Mouse (Mus musculus): Measurements from ENCODE around the gene Pdhx. TPM values are rescaled to one million over a fixed set of nuclear protein-coding genes. Genes with fewer than 3 reads are reported as not detected.

Gene Pdhx
- total RNA-seq, 2 experiments from 2014 or later, result 69.0 to 104 TPM

DNA sequence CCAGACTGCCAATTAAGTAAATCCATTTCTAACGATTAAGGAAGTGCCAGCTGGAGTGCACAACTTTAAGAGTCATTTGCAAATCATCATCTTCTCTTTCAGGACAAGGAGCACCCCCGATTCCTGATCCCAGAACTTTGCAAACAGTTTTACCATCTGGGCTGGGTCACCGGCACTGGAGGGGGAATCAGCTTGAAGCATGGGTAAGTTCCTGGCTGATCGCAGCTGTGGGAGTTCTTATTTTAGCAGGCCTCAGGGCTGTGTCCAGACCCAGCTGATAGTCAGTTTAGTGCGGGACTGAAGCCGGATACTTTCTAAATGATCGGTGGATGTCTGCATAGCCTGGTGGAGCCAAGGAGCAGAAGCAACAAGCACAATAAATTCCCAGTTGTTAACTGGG is 9.5 kb upstream of the Pdhx start:
- Histone ChIP-seq H3K4me3 (0 out of 2 replicates have a peak overlapping the region, but pooled peaks have one; percentile 7), H3K27ac (peak overlapping the region; percentile 61)
- peak; percentile 27 for DNase-seq
- TF ChIP-seq CTCF (IDR thresholded peaks at IDR 0.05), result no peak
- intact Hi-C loops (cut with DNase I), result loop anchor here (5.0 kb wide), 2 partner anchors 344 to 401 kb away; no protein-coding TSS in a partner anchor

DNA sequence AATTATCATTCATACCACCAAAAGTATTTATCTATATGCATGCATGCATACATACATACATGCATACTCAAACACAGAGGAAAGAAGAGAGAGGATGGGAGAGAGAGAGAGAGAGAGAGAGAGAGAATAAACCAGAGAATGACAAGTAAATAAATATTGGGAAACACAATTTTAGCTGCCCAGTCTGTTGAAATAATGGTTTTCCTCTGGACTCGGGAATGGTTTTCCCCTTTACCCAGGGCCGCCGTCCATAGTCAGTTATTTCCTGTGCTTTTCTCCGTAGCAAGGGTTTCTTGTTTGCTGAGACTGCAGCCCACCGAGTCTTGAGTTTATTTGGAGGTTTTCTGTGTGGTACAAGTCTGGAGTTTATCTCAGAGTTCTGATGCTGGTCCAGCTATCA is 8.4 kb upstream of the Pdhx start:
- H3K27ac ChIP-seq, result 0 out of 2 replicates have a peak overlapping the region, but pooled peaks have one; percentile 4
- TF ChIP-seq CTCF (IDR thresholded peaks at IDR 0.05), result no peak
- no peak overlapping the region for H3K4me3 ChIP-seq
- no peak for DNase-seq
- intact Hi-C loops (cut with DNase I), result loop anchor here (5.0 kb wide), 2 partner anchors 346 to 399 kb away; no protein-coding TSS in a partner anchor

DNA sequence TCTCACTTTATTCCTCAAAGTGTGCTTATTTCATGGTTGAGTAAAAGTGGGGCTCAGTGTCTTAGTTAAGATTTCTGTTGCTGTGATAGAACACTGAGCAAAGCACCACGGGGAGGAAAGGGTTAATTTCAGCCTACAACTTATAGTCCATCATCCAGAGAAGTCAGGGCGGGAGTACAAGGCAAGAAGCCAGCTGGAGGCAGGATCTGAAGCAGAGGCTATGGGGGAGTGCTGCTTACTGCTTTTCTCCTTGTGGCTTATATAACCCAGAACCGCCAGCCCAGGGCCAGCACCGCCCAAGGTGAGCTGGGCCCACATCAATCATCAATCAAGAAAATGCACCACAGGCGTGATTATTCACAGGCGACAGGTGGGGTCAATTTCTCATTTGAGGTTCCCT is 7.8 kb upstream of the Pdhx start:
- no peak for DNase-seq
- intact Hi-C loops (cut with DNase I), result loop anchor here (5.0 kb wide), 2 partner anchors 346 to 399 kb away; no protein-coding TSS in a partner anchor
- no peak overlapping the region; the same call in 1 of the 2 replicates for H3K27ac ChIP-seq
- no peak for TF ChIP-seq CTCF (IDR thresholded peaks at IDR 0.05)
- H3K4me3 ChIP-seq, result no peak overlapping the region

DNA sequence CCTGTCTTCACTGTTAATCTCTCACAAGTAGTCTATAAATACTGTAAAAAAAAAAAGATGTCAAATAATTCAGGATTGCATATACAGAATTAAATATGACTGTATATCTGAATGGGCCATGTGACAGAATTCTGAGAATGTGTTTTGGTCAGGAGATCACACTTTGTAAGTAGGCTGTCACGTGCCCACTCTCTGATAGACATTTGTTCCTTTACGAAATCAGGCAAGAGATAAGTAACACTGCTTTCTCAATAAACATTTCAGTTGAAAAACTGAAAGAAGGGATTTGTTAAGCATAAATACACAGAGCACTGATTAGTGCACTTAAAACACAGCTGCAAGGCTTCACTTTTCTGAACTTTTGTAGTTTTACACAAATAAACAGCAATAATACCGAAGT is 2.7 kb downstream of the Pdhx start:
- intact Hi-C loops (cut with DNase I), result no loop called here
- no peak for DNase-seq
- no peak overlapping the region for H3K4me3 ChIP-seq
- H3K27ac ChIP-seq, result no peak overlapping the region
- TF ChIP-seq CTCF (IDR thresholded peaks at IDR 0.05), result no peak

DNA sequence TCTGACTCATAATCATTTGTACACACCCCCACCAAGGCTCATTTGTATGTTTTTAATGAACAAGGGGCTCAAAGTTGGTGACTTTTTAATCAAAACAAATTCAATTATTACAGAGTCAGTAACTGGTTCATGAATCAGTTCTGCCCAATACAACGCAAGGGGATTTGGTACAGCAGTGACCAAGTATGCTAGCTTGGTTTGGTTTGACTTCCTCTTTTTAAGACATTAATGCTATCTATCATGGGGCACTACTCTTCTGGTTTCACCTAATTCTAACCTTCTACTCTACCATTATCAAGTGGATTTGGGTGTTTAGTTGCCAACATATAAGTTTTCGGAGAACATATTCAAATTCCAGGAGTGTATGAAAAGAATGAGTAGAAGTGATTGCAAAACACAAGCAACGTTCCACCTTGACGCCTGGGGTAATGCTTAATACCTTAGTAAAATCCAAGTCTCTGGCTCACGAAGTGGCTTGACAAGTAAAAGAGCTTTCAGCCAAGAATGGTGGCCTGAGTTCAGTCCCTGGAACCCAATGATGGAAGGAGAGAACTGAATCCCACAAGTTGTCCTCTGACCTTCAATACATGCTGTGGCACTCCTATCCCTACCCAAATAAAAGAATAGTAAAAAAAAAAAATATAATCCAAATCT is 3.4 kb downstream of the Pdhx start:
- intact Hi-C loops (cut with DNase I), result no loop called here
- TF ChIP-seq CTCF (IDR thresholded peaks at IDR 0.05), result no peak
- Histone ChIP-seq H3K27ac (no peak overlapping the region), H3K4me3 (no peak overlapping the region)
- DNase-seq, result no peak

DNA sequence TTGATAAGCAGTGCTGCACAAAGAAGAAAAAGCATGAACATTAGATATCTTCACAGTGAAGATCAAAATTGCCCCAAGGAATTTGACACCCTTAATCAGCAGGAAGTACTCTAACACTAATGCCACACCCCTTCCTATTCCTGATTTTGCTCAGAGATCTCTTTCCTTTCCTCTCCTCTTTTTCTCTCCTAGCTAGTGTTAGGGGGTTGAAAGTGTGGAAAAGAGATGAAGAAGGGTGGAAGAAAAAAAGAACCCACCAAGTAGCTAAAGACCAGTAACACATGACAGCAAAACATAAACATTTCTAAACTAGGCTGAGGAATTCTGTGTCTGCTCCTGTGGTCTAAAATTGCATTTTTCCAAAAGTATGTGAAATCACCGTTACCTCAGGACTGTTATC is 4.7 kb downstream of the Pdhx start:
- Histone ChIP-seq H3K27ac (no peak overlapping the region), H3K4me3 (no peak overlapping the region)
- no peak for DNase-seq
- intact Hi-C loops (cut with DNase I), result no loop called here
- no peak for TF ChIP-seq CTCF (IDR thresholded peaks at IDR 0.05)

DNA sequence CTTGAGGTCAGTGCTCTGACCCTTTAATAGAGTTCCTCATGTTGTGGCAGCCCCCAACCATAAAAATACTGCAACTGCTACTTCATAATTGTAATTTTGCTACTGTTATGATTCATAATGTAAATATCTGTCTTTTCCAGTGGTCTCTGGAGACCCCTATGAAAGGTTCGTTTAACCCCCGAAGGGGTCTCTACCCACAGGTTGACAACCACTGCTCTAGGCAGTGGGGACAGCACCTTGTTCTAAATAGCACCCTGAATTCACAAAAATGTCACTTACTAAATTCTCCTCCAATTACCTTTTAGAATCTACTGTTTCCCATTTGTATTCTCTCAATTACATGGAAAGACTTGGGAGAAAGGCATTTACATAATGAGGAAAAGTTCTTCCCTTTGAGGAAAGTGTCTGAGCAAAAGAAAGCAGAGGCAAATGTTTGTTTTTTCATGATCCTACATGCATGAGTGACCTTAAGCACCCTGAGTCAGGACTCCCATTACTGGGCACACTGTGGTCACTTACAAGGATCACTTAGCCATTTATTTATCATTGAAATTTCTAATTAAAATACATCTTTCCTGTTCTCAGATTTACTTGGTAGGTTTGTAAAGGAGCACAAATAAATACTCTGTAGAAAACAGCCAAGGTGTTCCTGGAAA is 5.6 kb downstream of the Pdhx start:
- Histone ChIP-seq H3K4me3 (no peak overlapping the region), H3K27ac (no peak overlapping the region)
- TF ChIP-seq CTCF (IDR thresholded peaks at IDR 0.05), result no peak
- intact Hi-C loops (cut with DNase I), result no loop called here
- no peak for DNase-seq

DNA sequence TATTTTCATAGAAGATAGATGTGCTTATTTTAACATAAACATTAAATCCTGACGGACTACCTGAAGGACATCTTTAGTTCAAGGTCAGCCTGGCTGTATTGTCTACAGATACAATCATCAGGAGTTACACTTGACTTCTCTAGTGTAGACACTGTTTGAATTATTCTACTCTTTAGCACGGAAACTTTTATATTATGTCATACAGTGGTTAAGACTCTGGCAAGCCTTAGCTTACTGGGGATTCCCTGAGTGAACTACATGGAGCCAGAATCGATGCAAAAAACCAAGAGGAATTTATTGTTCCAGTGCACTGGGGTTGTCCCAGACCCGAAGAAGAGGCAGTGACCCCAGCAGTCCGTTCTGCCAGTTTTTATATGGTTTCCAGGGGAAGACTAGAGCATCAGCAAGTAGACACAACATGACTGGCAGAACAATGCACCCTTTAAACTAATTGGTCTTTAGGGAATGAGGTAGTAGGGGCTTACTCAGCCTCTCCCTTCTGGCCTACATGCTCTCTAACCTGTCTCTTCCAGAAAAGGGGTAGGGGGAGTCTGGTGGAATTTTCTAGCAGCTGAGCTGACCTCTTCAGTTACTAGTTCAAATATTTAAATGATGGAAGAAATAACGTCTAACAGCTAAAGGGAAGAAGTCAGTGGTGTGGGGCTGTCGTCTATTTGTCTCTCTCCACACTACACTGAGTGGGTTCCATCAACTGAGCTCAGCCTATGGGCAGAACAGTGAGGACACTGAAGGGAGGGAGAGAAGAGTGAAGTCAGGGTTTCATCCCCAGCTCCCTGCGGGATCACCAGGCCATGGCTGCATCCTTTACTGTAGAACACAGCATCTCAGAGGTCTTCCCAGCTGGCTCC is 6.4 kb downstream of the Pdhx start:
- intact Hi-C loops (cut with DNase I), result no loop called here
- no peak for DNase-seq
- Histone ChIP-seq H3K4me3 (no peak overlapping the region), H3K27ac (no peak overlapping the region)
- no peak for TF ChIP-seq CTCF (IDR thresholded peaks at IDR 0.05)

DNA sequence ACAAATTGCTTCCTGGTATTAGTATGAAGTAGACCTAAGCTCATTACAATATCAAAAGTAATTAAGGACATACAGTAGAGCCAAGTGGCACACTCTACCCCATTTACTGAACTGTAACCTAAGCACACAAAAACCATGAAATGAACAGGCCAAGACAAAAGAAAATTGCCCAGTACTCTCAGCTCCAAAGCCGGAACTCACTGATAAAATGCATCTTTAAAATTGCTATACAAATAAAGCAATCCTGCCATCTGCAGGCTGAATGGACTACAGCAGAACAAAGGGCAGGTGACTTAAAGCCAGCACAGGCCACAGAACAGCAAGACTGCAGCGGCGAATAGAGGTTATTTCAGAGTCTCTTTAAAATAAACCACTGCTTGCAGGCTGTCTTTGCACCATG is 10.4 kb downstream of the Pdhx start:
- intact Hi-C loops (cut with DNase I), result loop anchor here (5.0 kb wide), 1 partner anchor 381 kb away; no protein-coding TSS in a partner anchor
- TF ChIP-seq CTCF (IDR thresholded peaks at IDR 0.05), result peak; percentile 67
- no peak overlapping the region for H3K4me3 ChIP-seq
- no peak overlapping the region for H3K27ac ChIP-seq
- no peak for DNase-seq

DNA sequence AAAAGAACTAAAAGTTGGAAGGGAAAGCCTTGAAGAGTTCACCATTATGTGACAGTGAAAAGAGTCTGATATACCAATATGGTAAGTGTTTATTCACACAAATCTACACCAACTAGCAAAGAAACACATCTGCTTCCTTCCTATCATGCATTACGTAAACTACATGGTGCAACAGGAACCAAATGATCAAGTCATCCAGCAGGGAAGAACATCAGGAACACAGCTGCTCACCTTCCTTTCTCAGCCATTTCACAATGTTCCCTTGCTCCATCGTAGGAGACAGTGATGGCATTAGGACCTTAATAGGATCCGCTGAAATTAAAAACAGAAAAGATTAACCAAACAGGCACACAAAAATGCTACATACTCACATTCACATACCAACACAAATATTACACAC is 15.0 kb downstream of the Pdhx start:
- no peak overlapping the region for H3K4me3 ChIP-seq
- intact Hi-C loops (cut with DNase I), result no loop called here
- DNase-seq, result no peak
- TF ChIP-seq CTCF (IDR thresholded peaks at IDR 0.05), result no peak
- no peak overlapping the region for H3K27ac ChIP-seq

DNA sequence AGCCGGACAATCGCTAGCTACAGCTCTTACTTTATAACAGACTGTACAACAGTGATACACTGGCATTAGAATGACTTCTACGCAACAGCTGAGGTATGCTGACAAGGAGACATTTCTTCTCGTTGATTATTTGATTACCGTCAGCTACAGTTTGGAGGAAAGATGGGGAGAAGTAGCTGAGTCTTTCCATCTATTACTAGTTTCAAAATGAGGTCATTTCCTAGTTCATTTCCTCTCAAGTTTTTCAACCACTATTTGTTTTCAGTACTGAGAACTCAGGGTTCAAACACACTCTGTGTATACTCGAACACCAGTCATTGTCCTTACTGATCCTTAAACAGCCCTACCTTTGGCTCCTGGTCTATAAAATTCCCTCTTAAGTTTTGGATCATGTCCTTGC is 17.5 kb downstream of the Pdhx start:
- intact Hi-C loops (cut with DNase I), result no loop called here
- Histone ChIP-seq H3K4me3 (no peak overlapping the region), H3K27ac (no peak overlapping the region)
- no peak for TF ChIP-seq CTCF (IDR thresholded peaks at IDR 0.05)
- DNase-seq, result no peak

DNA sequence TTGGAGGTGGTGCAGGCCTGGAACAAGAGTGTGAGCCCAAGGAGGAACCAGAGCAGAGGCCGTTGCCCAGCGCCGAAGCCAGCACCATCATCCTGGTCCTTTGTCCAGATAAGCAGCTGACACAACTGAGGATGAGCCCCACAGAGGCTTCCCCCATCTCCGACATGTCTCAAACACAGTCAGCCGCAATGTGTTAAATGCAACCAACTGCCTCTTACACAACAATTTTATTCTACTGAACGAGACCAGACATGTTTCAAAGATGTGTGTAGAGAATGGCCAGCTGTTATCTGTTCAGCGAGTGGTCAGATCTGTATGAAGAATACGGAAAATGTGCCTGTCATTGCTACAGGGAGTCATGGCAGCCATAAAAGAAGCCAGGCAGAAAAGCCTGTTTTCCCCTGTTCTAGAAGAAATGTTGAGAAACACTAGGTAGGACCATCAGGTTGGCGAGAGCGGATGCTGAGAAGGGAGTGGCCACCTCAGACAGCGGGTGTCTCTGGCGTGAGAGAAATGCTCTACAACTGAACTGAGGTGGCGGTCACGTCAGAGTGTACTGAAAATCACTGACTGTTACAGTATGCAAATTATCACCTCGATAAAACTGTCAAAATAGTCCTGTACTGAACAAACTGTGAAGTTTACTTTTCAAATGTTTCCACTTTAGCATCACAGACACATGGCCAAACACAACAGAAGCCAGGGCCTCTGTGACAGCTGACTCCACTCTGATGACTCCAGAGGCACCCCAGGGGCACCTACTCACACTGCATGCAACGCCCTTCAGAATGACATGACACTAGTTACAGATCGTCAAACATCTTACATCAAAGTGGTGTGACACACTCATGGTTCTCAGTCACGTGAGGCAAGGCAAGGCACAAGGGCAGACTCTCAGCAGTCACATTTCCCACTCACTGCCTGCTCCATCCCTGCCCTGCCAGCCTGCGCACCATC is 21.1 kb downstream of the Pdhx start:
- no peak overlapping the region for H3K4me3 ChIP-seq
- intact Hi-C loops (cut with DNase I), result no loop called here
- no peak for DNase-seq
- no peak overlapping the region for H3K27ac ChIP-seq
- TF ChIP-seq CTCF (IDR thresholded peaks at IDR 0.05), result no peak
